17 mouse cellular contexts compared by ENCODE assay signal in genomic region chr1:174555412-174555811, GRCm38 (mm10). TPM values are rescaled to one million over a fixed set of nuclear protein-coding genes. Genes with fewer than 3 reads are reported as not detected.
"Had no signal": no experiment of that assay in that cellular context is flagged by ENCODE, and none has a peak within 500 bp of the region (broad histone marks: within the 10 kb centered on the region; RNA-seq: fewer than 3 reads in every experiment).

No protein-coding gene starts in this region.

- H3K9me3 ChIP-seq: limb, embryonic 15.5 days; liver, embryonic 12.5 days; midbrain, embryonic 10.5 days; neural tube, embryonic 15.5 days had no signal

- H3K27me3 ChIP-seq: limb, embryonic 15.5 days; liver, embryonic 12.5 days; neural tube, embryonic 15.5 days had no signal

- H3K36me3 ChIP-seq: limb, embryonic 15.5 days; liver, embryonic 12.5 days; neural tube, embryonic 15.5 days had no signal

- H3K4me1 ChIP-seq: liver, embryonic 12.5 days; midbrain, embryonic 10.5 days had no signal

- DNase-seq: kidney, adult 11 months; kidney, adult 9 months; kidney, postnatal 36 days; lung, embryonic 14.5 days; lung, postnatal 10 days; lung, postnatal 4 days; right cerebral cortex, adult 18-20 months; right cerebral cortex, postnatal 25 days; thymus, adult 2 months; thymus, postnatal 25 days had no signal

- H3K4me3 ChIP-seq: limb, embryonic 15.5 days; liver, embryonic 12.5 days; midbrain, embryonic 10.5 days; myocyte; neural tube, embryonic 15.5 days had no signal

- H3K4me2 ChIP-seq: limb, embryonic 15.5 days; liver, embryonic 12.5 days; lung, embryonic 14.5 days; neural tube, embryonic 15.5 days had no signal

- ATAC-seq: liver, embryonic 12.5 days had no signal

- H3K9ac ChIP-seq: limb, embryonic 15.5 days; liver, embryonic 12.5 days; lung, embryonic 14.5 days; neural tube, embryonic 15.5 days had no signal

- H3K27ac ChIP-seq: kidney, postnatal 0 days; limb, embryonic 15.5 days; liver, embryonic 12.5 days; midbrain, embryonic 10.5 days; neural tube, embryonic 15.5 days had no signal

RNA-seq across cellular contexts. Expression of gene Fmn2, which starts 53.8 kb away (rescaled TPM):
- total RNA-seq: megakaryocyte, adult 5-6 weeks had no signal
- polyA plus RNA-seq: myocyte had no signal
